Mouse (Mus musculus) ES-Bruce4 (cell line): ENCODE data around the gene Gm21887.
"Not testable (repeated sequence)": the region's sequence is repeated elsewhere in the genome, so short reads cannot be mapped to it uniquely, and the experiment has no call there.

ENCODE experiments used
- CTCF ChIP-seq: IDR thresholded peaks from one replicate; pipeline ENCODE4 v1.8.1; 2011; ENCODE audit warnings: low read depth, low read length
- EP300 ChIP-seq: IDR thresholded peaks from 2 replicates; pipeline ENCODE4 v1.6.1; 2011; ENCODE audit warnings: low read depth, low read length; ENCODE audit not compliant: insufficient read depth
- POLR2A ChIP-seq: IDR thresholded peaks from one replicate; pipeline ENCODE4 v1.8.1; 2011; ENCODE audit warnings: low read length; ENCODE audit not compliant: insufficient read depth

- TF ChIP-seq POLR2A, CTCF, EP300: not testable (repeated sequence)
Observed at GRCm38 (mm10) chrX:170004793-170005192, 4.7 kb upstream of the Gm21887 start.
